Comparison of ENCODE assay signal across 18 mouse cellular contexts in genomic region chr11:119108573-119109263, GRCm38 (mm10). TPM values are rescaled to one million over a fixed set of nuclear protein-coding genes. Genes with fewer than 3 reads are reported as not detected.
DNase-seq lines count a peak whose midpoint lies in the region; ATAC-seq and TF ChIP-seq lines count a peak whose summit lies in the region.
"Had no signal": no experiment of that assay in that cellular context is flagged by ENCODE, and none has a peak within 500 bp of the region (broad histone marks: within the 10 kb centered on the region; RNA-seq: fewer than 3 reads in every experiment).

No protein-coding gene starts in this region.

- no peak overlapping the region for H3K9ac ChIP-seq in heart, embryonic 12.5 days
- H3K9ac ChIP-seq: embryonic facial prominence, embryonic 12.5 days; forebrain, embryonic 15.5 days; hindbrain, embryonic 13.5 days had no signal

- H3K27ac ChIP-seq in spleen, adult 2 months (ENCODE audit: insufficient read depth, low read length): no peak overlapping the region; the same call in 1 of the 2 replicates
- H3K27ac ChIP-seq in heart, embryonic 12.5 days (ENCODE audit: poor library complexity, severe bottlenecking): no peak overlapping the region
- H3K27ac ChIP-seq: embryonic facial prominence, embryonic 12.5 days; forebrain, embryonic 15.5 days; hindbrain, embryonic 13.5 days; hindbrain, postnatal 0 days had no signal

- no peak overlapping the region for H3K4me3 ChIP-seq in spleen, adult 2 months (ENCODE audit: extremely low read depth, insufficient read depth, insufficient read length)
- no peak overlapping the region for H3K4me3 ChIP-seq in heart, embryonic 12.5 days
- H3K4me3 ChIP-seq: embryonic facial prominence, embryonic 12.5 days; forebrain, embryonic 15.5 days; hindbrain, embryonic 13.5 days had no signal

- no peaks in the 10 kb centered on the region for H3K27me3 ChIP-seq in spleen, adult 2 months (ENCODE audit: control insufficient read depth, insufficient read depth, low read length)
- H3K27me3 ChIP-seq in heart, embryonic 12.5 days (replicated peaks): peaks cover 10% of the 10 kb centered on the region; the same call in 1 of the 2 replicates
- H3K27me3 ChIP-seq: forebrain, embryonic 15.5 days had no signal

- no peak overlapping the region for H3K4me2 ChIP-seq in heart, embryonic 12.5 days
- H3K4me2 ChIP-seq: embryonic facial prominence, embryonic 12.5 days; forebrain, embryonic 15.5 days; hindbrain, embryonic 13.5 days had no signal

- H3K9me3 ChIP-seq in heart, embryonic 12.5 days (replicated peaks): 0 out of 2 replicates have a peak, but pooled peaks cover 7% of the 10 kb centered on the region
- H3K9me3 ChIP-seq: embryonic facial prominence, embryonic 12.5 days; forebrain, embryonic 15.5 days; hindbrain, embryonic 13.5 days had no signal

- no peak for TF ChIP-seq CTCF in spleen, adult 2 months (IDR thresholded peaks at IDR 0.05; ENCODE audit: extremely low read depth, insufficient read depth, insufficient read length, insufficient replicate concordance)

- ATAC-seq in CD4-positive, CD25-positive, alpha-beta regulatory T cell, adult 4 months: peak; percentile 43
- ATAC-seq in neutrophil, adult 5-6 weeks (ENCODE audit: extremely low read depth, insufficient number of reproducible peaks, low FRiP score, poor library complexity, severe bottlenecking): peak; percentile 64
- ATAC-seq in heart, embryonic 12.5 days (ENCODE audit: insufficient number of reproducible peaks, low FRiP score): no peak
- ATAC-seq: forebrain, embryonic 15.5 days; hindbrain, postnatal 0 days had no signal

- 42% methylated on average over 10 of the region's 10 CpGs for WGBS in spleen, adult 2 months
- WGBS in heart, embryonic 12.5 days: 71% methylated on average over 10 of the region's 10 CpGs

- peak; percentile 49 to 81 for DNase-seq in spleen, adult 2 months (ENCODE audit: low read depth in 1 of 2, low spot score in 2 of 2)
- no peak for DNase-seq in spleen, postnatal 4 days (ENCODE audit: low spot score in 2 of 2)
- no peak for DNase-seq in heart, postnatal 14 days
- no peak for DNase-seq in right cerebral cortex, adult 18-20 months
- DNase-seq: adrenal gland, postnatal 10 days; cerebellum, adult 11 months; cerebellum, adult 8-10 months; gastrocnemius, postnatal 36 days; heart, adult 11 months; heart, postnatal 10 days had no signal

- intact Hi-C loops in heart, postnatal 14 days (cut with DNase I): no loop called here

- TF ChIP-seq POLR2A in spleen, adult 2 months (IDR thresholded peaks at IDR 0.05; ENCODE audit: low read depth, low read length): no peak

- no peaks in the 10 kb centered on the region for H3K36me3 ChIP-seq in spleen, adult 2 months (ENCODE audit: control insufficient read depth, insufficient read depth, low read length)
- H3K36me3 ChIP-seq in heart, embryonic 12.5 days: no peaks in the 10 kb centered on the region
- H3K36me3 ChIP-seq: embryonic facial prominence, embryonic 12.5 days; forebrain, embryonic 15.5 days; G1E; hindbrain, embryonic 13.5 days had no signal

- H3K4me1 ChIP-seq in spleen, adult 2 months (ENCODE audit: control insufficient read depth, insufficient read depth, insufficient read length): peaks cover 28% of the 10 kb centered on the region; the same call in 1 of the 2 replicates
- peaks cover 20% of the 10 kb centered on the region for H3K4me1 ChIP-seq in heart, embryonic 12.5 days (replicated peaks)
- H3K4me1 ChIP-seq: forebrain, embryonic 15.5 days had no signal

RNA-seq across cellular contexts. Expression of gene Cbx4, which starts 22.7 kb away (rescaled TPM):
- 17.2 and 23.5 TPM in 2 replicates for polyA plus RNA-seq in spleen, adult 2 months (2012; rRNA removed)
- 1 to 10 TPM; 1.7 to 3.7 TPM for polyA plus RNA-seq in CD4-positive, CD25-positive, alpha-beta regulatory T cell, adult 4 months (2017; shearing (Covaris generic))
- 27.6 and 31.0 TPM in 2 replicates for total RNA-seq in neutrophil, adult 5-6 weeks (2017)
- 10 to 100 TPM; 15.2 to 17.8 TPM for total RNA-seq in heart, postnatal 14 days (2021)
- polyA plus RNA-seq in heart, embryonic 12.5 days (2016; fragmentation: Nextera tagmentation; extraction: Ambion mirVana): 13.2 and 14.9 TPM in 2 replicates
- total RNA-seq: G1E had no signal

Comparison
In these comparisons a context has a peak if more than half of its experiments do, and no peak if none do; other contexts are left out.
1. DNase-seq: peak in spleen, adult 2 months (2 of 2); none in spleen, postnatal 4 days (0 of 2), heart, postnatal 14 days (0 of 2) and right cerebral cortex, adult 18-20 months (single experiment).